Mouse (Mus musculus): ENCODE data around the gene Rnf182.

Gene Rnf182

GRCm38 (mm10) chr13:43698506-43698905 is 83.0 kb downstream of the Rnf182 start:
- DNase-seq (ENCODE audit: low spot score in 2 of 2): no peak

DNA sequence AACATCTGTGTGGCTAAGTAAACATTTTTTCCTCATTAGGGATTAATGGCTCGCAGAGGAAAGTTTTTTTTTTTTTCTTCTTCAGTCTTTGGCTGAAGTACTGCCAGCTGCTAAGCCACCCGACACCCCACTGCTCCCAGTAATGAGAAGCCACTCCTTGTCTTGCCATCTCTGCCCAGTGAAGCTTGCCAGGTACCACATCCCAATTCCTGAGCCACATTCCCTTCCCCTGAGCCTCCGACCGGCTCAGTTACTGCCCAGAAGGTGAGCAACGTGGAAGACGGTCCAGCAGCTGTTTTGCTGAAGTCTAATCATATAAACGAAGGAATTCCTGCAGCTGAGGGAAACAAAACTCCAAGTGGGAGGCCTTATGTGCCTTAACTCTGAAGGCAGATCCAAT is 88.0 kb downstream of the Rnf182 start:
- DNase-seq (ENCODE audit: low spot score in 2 of 2): no peak

- no peak for DNase-seq (ENCODE audit: low spot score in 2 of 2)
Measured at GRCm38 (mm10) chr13:43704533-43705116, 89.1 kb downstream of the Rnf182 start.

DNA sequence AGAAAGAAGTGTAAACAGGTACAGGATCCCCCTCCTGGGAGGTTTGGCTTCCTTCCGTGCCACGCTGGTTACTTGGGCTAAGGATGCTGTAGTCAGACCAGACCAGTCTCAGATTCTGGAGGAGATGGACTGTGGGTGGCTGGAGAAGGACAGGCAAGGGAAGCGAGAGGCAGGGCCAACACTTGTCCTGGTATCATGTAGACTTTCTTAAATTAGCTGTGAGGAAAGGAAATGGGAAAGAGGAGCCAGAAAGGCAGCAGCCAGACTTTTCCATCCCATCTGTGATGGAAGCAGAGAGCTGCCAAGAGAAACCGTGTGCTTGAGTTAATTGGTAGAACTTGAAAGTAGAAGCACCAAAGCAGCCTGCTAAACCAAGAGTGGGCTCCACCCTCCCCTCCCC is 90.9 kb downstream of the Rnf182 start:
- DNase-seq (ENCODE audit: low spot score in 2 of 2): no peak

DNA sequence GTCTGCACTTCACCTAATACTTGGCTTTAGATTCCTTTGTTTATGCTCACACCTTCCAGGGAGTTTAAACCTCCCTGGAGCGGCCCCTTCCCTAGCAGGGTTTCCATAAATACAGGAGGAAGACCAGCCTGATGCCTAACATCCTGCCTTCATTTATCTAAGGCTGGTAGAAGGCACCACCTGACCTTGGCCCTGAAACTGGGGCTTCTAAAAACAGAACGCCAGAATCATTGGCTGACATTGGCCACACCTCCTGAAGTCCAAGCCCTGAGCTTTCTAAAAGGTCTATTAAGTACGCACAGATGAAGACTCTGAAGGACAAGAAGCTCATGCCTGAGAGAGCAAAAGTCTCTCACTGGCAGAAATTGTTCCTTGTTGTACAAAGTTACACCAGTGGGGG is 94.0 kb downstream of the Rnf182 start:
- no peak for DNase-seq (ENCODE audit: low spot score in 2 of 2)

- DNase-seq (ENCODE audit: low spot score in 2 of 2): peak; percentile 46 to 74
Measured at GRCm38 (mm10) chr13:43711708-43712314, 96.3 kb downstream of the Rnf182 start.

- DNase-seq (ENCODE audit: low spot score in 2 of 2): no peak
Measured at GRCm38 (mm10) chr13:43714741-43715140, 99.2 kb downstream of the Rnf182 start.

- DNase-seq (ENCODE audit: low spot score in 2 of 2): no peak
Measured at GRCm38 (mm10) chr13:43715466-43715865, 100.0 kb downstream of the Rnf182 start.

DNA sequence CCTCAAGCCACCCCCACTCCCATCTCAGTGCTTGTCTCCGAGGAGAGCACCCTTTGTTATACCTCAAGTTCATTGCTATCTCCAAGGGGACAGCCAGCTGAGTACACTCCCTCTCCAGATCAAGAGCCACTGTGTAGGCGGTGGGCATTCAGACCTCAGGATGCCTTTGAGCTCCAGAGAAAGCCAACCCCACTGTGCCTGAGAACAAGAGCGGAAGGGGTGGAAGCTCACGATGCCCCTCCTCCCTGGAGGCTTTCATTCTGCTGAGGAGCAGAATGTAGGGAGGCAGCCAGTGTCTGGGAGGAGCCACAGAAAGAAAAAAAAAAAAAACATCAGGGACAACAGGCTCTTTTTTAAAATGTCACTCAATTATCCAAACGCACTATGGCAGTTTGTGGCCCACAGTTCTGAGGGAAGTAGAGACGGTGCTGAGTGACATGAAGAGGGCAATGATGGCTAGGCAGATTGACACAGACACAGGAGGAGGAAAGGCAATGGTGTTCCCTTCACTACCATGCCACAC is 101.1 kb downstream of the Rnf182 start:
- no peak for DNase-seq (ENCODE audit: low spot score in 2 of 2)

GRCm38 (mm10) chr13:43718173-43718572 is 102.7 kb downstream of the Rnf182 start:
- DNase-seq (ENCODE audit: low spot score in 2 of 2): no peak

DNA sequence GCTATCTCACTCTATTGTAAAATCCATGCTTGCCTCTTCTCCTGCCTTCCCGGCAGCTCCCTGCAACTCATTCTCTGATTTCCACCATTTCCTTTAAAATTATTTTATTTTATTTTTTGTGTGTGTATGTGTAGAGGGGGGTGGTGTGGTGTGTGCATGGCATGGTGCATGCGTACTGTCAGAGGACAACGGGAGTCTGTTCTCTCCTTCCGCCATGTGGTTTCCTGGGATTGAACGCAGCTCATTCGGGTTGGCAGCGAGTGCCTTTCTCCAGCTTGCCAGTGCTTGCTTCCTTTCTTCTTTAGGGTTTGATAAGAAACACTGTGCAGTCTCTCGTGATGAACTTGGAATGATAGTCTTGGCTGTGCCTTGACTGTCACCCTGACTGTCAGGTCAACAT is 105.0 kb downstream of the Rnf182 start:
- no peak for DNase-seq (ENCODE audit: low spot score in 2 of 2)
